Mouse (Mus musculus) intestine, postnatal 0 days (tissue): ENCODE results near the gene Ccdc96. TPM values are rescaled to one million over a fixed set of nuclear protein-coding genes. Genes with fewer than 3 reads are reported as not detected.

ENCODE experiments used
- ATAC-seq: fragments of 200-750 bp; cut with Nextera tagmentation; 2 replicates; pipeline ENCODE4 v1.8.0; 2017; ENCODE audit warnings: mild to moderate bottlenecking, moderate TSS enrichment, moderate library complexity
- H3K27ac ChIP-seq: fragments of 300-500 bp; sonication (generic); 2 replicates; pipeline ENCODE4 v1.5.1; 2014; ENCODE audit warnings: mild to moderate bottlenecking, low read depth, low read length, moderate library complexity
- H3K27me3 ChIP-seq: fragments of 300-500 bp; sonication (generic); replicated peaks from 2 replicates; pipeline ENCODE4 v1.6.1; 2014; ENCODE audit warnings: low read length, mixed read lengths; ENCODE audit not compliant: control insufficient read depth, insufficient read depth
- H3K36me3 ChIP-seq: fragments of 300-500 bp; sonication (generic); 2 replicates; pipeline ENCODE4 v1.6.1; 2014; ENCODE audit warnings: mild to moderate bottlenecking, moderate library complexity; ENCODE audit not compliant: control insufficient read depth, insufficient read depth
- H3K4me1 ChIP-seq: fragments of 300-500 bp; sonication (generic); replicated peaks from 2 replicates; pipeline ENCODE4 v1.6.1; 2014; ENCODE audit warnings: antibody characterized with exemption, low read length, mixed read lengths; ENCODE audit not compliant: control insufficient read depth, insufficient read depth
- H3K4me2 ChIP-seq: fragments of 300-500 bp; sonication (generic); replicated peaks from 2 replicates; pipeline ENCODE4 v1.6.1; 2014; ENCODE audit warnings: low read depth, mild to moderate bottlenecking, moderate library complexity
- H3K4me3 ChIP-seq: fragments of 300-500 bp; sonication (generic); 2 replicates; pipeline ENCODE4 v1.5.1; 2014; ENCODE audit warnings: low read depth, low read length
- H3K9ac ChIP-seq: fragments of 300-500 bp; sonication (generic); 2 replicates; pipeline ENCODE4 v1.6.1; 2014; ENCODE audit warnings: mild to moderate bottlenecking, low read depth, low read length
- H3K9me3 ChIP-seq: fragments of 300-500 bp; sonication (generic); 2 replicates; pipeline ENCODE4 v1.6.1; 2016; ENCODE audit warnings: mixed run types; ENCODE audit not compliant: control insufficient read depth
- CTCF ChIP-seq: sonication (generic); IDR thresholded peaks from 2 replicates; pipeline ENCODE4 v1.5.1; 2016; ENCODE audit warnings: low read depth, mild to moderate bottlenecking, control low read depth, antibody characterized with exemption, moderate library complexity
- WGBS: fragments of 180-500 bp; shearing (Covaris S2); extraction: QIAGEN DNeasy Blood & Tissue Kit; methylation state at CpG from one replicate; pipeline ENCODE4 v1.1.7; 2014; 5-methylcytosine and 5-hydroxymethylcytosine counted together
- polyA plus RNA-seq: library from polyadenylated mRNA; unstranded; fragments of >200 nt; fragmentation: Nextera tagmentation; extraction: Ambion mirVana; gene quantifications from 2 replicates; pipeline ENCODE4 v1.2.1, GENCODE M21; 2015

The Ccdc96 gene
- polyA plus RNA-seq, 1 experiment from 2014 or later: 0.22 TPM

- no peaks in the 10 kb centered on the region for H3K4me1 ChIP-seq
- H3K27ac ChIP-seq: no peak overlapping the region
- no peaks in the 10 kb centered on the region for H3K27me3 ChIP-seq
- no peak for ATAC-seq
- no peaks in the 10 kb centered on the region for H3K9me3 ChIP-seq
- H3K4me2 ChIP-seq: no peak overlapping the region
- H3K9ac ChIP-seq: no peak overlapping the region
- peaks cover 85% of the 10 kb centered on the region for H3K36me3 ChIP-seq
- H3K4me3 ChIP-seq: no peak overlapping the region
- no peak for TF ChIP-seq CTCF
- WGBS: 93% methylated on average over 3 of the region's 3 CpGs
Observed at GRCm38 (mm10) chr5:36517596-36517995, 33.2 kb downstream of the Ccdc96 start.

GRCm38 (mm10) chr5:36519751-36520150, 35.4 kb downstream of the Ccdc96 start:
- no peak overlapping the region for H3K4me3 ChIP-seq
- no peak for ATAC-seq
- H3K9ac ChIP-seq: no peak overlapping the region
- WGBS: 89% methylated on average over 3 of the region's 3 CpGs
- H3K4me1 ChIP-seq: no peaks in the 10 kb centered on the region
- H3K27me3 ChIP-seq: no peaks in the 10 kb centered on the region
- H3K36me3 ChIP-seq: peaks cover 82% of the 10 kb centered on the region
- TF ChIP-seq CTCF: no peak
- no peak overlapping the region for H3K27ac ChIP-seq
- H3K9me3 ChIP-seq: no peaks in the 10 kb centered on the region
- H3K4me2 ChIP-seq: no peak overlapping the region

- no peak overlapping the region for H3K4me3 ChIP-seq
- no peak overlapping the region for H3K27ac ChIP-seq
- no peak for ATAC-seq
- no peaks in the 10 kb centered on the region for H3K27me3 ChIP-seq
- H3K4me2 ChIP-seq: no peak overlapping the region
- no peaks in the 10 kb centered on the region for H3K9me3 ChIP-seq
- 69% methylated on average over 2 of the region's 2 CpGs for WGBS
- no peak for TF ChIP-seq CTCF
- H3K36me3 ChIP-seq: peaks cover 59% of the 10 kb centered on the region
- no peak overlapping the region for H3K9ac ChIP-seq
- 0 out of 2 replicates have a peak, but pooled peaks cover 1% of the 10 kb centered on the region for H3K4me1 ChIP-seq
Observed at GRCm38 (mm10) chr5:36522782-36523181, 38.4 kb downstream of the Ccdc96 start.

GRCm38 (mm10) chr5:36523219-36523703, 38.9 kb downstream of the Ccdc96 start:
- 78% methylated on average over 5 of the region's 5 CpGs for WGBS
- no peak overlapping the region for H3K4me3 ChIP-seq

GRCm38 (mm10) chr5:36525216-36525615, 40.8 kb downstream of the Ccdc96 start:
- Histone ChIP-seq H3K9me3 (no peaks in the 10 kb centered on the region), H3K4me3 (no peak overlapping the region), H3K27me3 (no peaks in the 10 kb centered on the region), H3K9ac (no peak overlapping the region), H3K36me3 (peaks cover 36% of the 10 kb centered on the region), H3K4me2 (no peak overlapping the region), H3K27ac (no peak overlapping the region), H3K4me1 (peaks cover 12% of the 10 kb centered on the region; the same call in 1 of the 2 replicates)
- peak; percentile 31; the same call in 1 of the 2 replicates for ATAC-seq
- no peak for TF ChIP-seq CTCF
- 49% methylated on average over 2 of the region's 2 CpGs for WGBS

More at GRCm38 (mm10) chr5:36523219-36523703, 38.9 kb downstream of the Ccdc96 start:
- Histone ChIP-seq H3K36me3 (peaks cover 54% of the 10 kb centered on the region), H3K27ac (no peak overlapping the region), H3K9ac (no peak overlapping the region), H3K4me2 (no peak overlapping the region), H3K4me1 (0 out of 2 replicates have a peak, but pooled peaks cover 5% of the 10 kb centered on the region), H3K27me3 (no peaks in the 10 kb centered on the region), H3K9me3 (no peaks in the 10 kb centered on the region)
- TF ChIP-seq CTCF: no peak
- no peak for ATAC-seq

- Histone ChIP-seq H3K27ac (0 out of 2 replicates have a peak overlapping the region, but pooled peaks have one; percentile 2), H3K9me3 (no peaks in the 10 kb centered on the region), H3K27me3 (no peaks in the 10 kb centered on the region), H3K4me3 (no peak overlapping the region), H3K4me2 (no peak overlapping the region), H3K4me1 (peaks cover 12% of the 10 kb centered on the region; the same call in 1 of the 2 replicates), H3K9ac (no peak overlapping the region), H3K36me3 (peaks cover 26% of the 10 kb centered on the region; the same call in 1 of the 2 replicates)
- no peak for ATAC-seq
- TF ChIP-seq CTCF: peak; percentile 73
- WGBS: 79% methylated on average over 5 of the region's 5 CpGs
Observed at GRCm38 (mm10) chr5:36526274-36526673, 41.9 kb downstream of the Ccdc96 start.

- no peak overlapping the region for H3K4me2 ChIP-seq
- H3K9me3 ChIP-seq: no peaks in the 10 kb centered on the region
- H3K27ac ChIP-seq: no peak overlapping the region
- no peaks in the 10 kb centered on the region for H3K27me3 ChIP-seq
- TF ChIP-seq CTCF: no peak
- H3K4me1 ChIP-seq: peaks cover 12% of the 10 kb centered on the region; the same call in 1 of the 2 replicates
- H3K36me3 ChIP-seq: peaks cover 19% of the 10 kb centered on the region; the same call in 1 of the 2 replicates
- H3K9ac ChIP-seq: no peak overlapping the region
- 86% methylated on average over 2 of the region's 2 CpGs for WGBS
- no peak for ATAC-seq
- H3K4me3 ChIP-seq: no peak overlapping the region
Observed at GRCm38 (mm10) chr5:36526921-36527320, 42.5 kb downstream of the Ccdc96 start.
